Mouse (Mus musculus) embryonic facial prominence, embryonic 15.5 days (tissue): ENCODE measurements around the gene Gm48552. TPM values are rescaled to one million over a fixed set of nuclear protein-coding genes. Genes with fewer than 3 reads are reported as not detected.

Source experiments
- ATAC-seq: fragments of 200-750 bp; cut with Nextera tagmentation; 2 replicates; pipeline ENCODE4 v1.8.0; 2017; ENCODE audit warnings: low read depth, moderate TSS enrichment; ENCODE audit not compliant: insufficient number of reproducible peaks, low FRiP score, low TSS enrichment
- H3K27ac ChIP-seq: fragments of 300-500 bp; sonication (generic); replicated peaks from 2 replicates; pipeline ENCODE4 v1.5.1; 2015; ENCODE audit warnings: mild to moderate bottlenecking, inconsistent platforms
- H3K27me3 ChIP-seq: fragments of 300-500 bp; sonication (generic); 2 replicates; pipeline ENCODE4 v1.6.1; 2015; ENCODE audit warnings: inconsistent platforms
- H3K36me3 ChIP-seq: fragments of 300-500 bp; sonication (generic); 2 replicates; pipeline ENCODE4 v1.6.1; 2015; ENCODE audit warnings: mild to moderate bottlenecking, inconsistent platforms
- H3K4me1 ChIP-seq: fragments of 300-500 bp; sonication (generic); 2 replicates; pipeline ENCODE4 v1.6.1; 2015; ENCODE audit warnings: inconsistent platforms
- H3K4me2 ChIP-seq: fragments of 300-500 bp; sonication (generic); replicated peaks from 2 replicates; pipeline ENCODE4 v1.6.1; 2015; ENCODE audit warnings: mild to moderate bottlenecking, inconsistent platforms
- H3K4me3 ChIP-seq: fragments of 300-500 bp; sonication (generic); replicated peaks from 2 replicates; pipeline ENCODE4 v1.5.1; 2015; ENCODE audit warnings: mild to moderate bottlenecking, inconsistent platforms
- H3K9ac ChIP-seq: fragments of 300-500 bp; sonication (generic); 2 replicates; pipeline ENCODE4 v1.6.1; 2015; ENCODE audit warnings: inconsistent platforms
- H3K9me3 ChIP-seq: fragments of 300-500 bp; sonication (generic); replicated peaks from 2 replicates; pipeline ENCODE4 v1.6.1; 2016; ENCODE audit warnings: inconsistent platforms
- WGBS: fragments of 180-500 bp; shearing (Covaris S2); methylation state at CpG from one replicate; pipeline ENCODE4 v1.1.7; 2015; 5-methylcytosine and 5-hydroxymethylcytosine counted together
- polyA plus RNA-seq: library from polyadenylated mRNA; unstranded; fragments of >200 nt; fragmentation: Nextera tagmentation; extraction: Ambion mirVana; gene quantifications from 2 replicates; pipeline ENCODE4 v1.2.1, GENCODE M21; 2015

Gene Gm48552
- polyA plus RNA-seq, 1 experiment from 2014 or later: 2.9 TPM

DNA sequence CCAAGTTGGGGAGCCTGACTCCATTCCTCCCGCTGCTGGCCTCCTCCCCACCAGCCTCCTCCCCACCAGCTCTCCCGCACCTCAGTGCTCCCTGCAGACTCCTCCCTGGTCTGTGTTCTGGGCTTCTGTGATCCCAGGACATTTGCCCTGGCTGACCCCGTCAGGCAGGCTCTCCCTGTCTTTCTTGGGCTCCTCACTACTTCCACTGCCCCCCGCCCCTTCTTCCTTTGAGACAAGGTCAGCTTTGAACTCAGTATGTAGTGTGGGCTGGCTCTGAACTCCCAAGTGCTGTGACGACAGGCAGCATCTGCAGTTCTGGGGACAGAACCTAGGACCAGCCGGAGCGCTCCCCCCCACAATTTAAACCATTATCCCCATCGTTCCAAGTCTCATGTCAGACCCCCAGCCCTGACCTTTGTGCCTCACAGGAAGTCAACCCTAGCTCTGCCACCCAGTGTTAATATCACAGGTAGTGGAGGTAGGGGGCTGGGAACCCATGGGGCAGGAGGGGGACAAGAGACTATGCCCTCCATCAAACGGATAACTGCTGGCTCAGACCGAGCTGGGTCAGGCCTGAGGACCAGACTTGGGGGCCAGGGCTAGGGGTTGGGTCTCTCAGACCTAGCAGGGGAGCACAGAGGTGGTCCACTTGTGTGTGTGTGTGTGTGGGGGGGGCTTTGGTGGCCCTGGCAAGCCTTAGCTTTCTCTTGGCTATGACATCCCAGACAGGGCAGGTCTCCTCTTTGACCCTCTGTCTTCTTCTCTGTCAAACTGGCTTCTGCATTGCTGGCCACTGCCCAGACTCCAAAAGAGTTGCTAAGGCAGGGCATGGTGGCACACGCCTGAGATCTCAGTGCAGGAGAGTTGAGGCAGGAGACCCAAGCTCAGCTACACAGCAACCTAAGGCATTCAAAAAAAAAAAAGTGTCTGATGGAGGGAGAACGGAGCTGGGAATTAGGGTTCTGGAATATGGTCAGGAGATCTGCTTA, 28.7 kb downstream of the Gm48552 start:
- H3K27ac ChIP-seq: peak overlapping the region; percentile 92
- peaks cover 92% of the 10 kb centered on the region for H3K4me1 ChIP-seq
- peak overlapping the region; percentile 32 for H3K4me3 ChIP-seq
- 0 out of 2 replicates have a peak overlapping the region, but pooled peaks have one; percentile 6 for H3K9ac ChIP-seq
- H3K9me3 ChIP-seq: no peaks in the 10 kb centered on the region
- WGBS: 36% methylated on average over 12 of the region's 12 CpGs
- H3K36me3 ChIP-seq: peaks cover 36% of the 10 kb centered on the region
- peak overlapping the region; percentile 51 for H3K4me2 ChIP-seq
- ATAC-seq: no peak
- no peaks in the 10 kb centered on the region for H3K27me3 ChIP-seq

- Histone ChIP-seq H3K4me2 (no peak overlapping the region), H3K27ac (peak overlapping the region; percentile 92), H3K9ac (no peak overlapping the region), H3K4me3 (no peak overlapping the region), H3K27me3 (no peaks in the 10 kb centered on the region), H3K36me3 (peaks cover 29% of the 10 kb centered on the region), H3K4me1 (peaks cover 88% of the 10 kb centered on the region), H3K9me3 (no peaks in the 10 kb centered on the region)
- 52% methylated on average over 11 of the region's 11 CpGs for whole genome bisulfite sequencing
- ATAC-seq: no peak
These were observed 29.6 kb downstream of the Gm48552 start for GRCm38 (mm10) chr10:81418216-81419070.

GRCm38 (mm10) chr10:81419111-81419928, 30.5 kb downstream of the Gm48552 start:
- peaks cover 88% of the 10 kb centered on the region for H3K4me1 ChIP-seq
- H3K36me3 ChIP-seq: peaks cover 29% of the 10 kb centered on the region
- no peak overlapping the region for H3K4me2 ChIP-seq
- peak overlapping the region; percentile 61; the same call in 1 of the 2 replicates for H3K27ac ChIP-seq
- ATAC-seq: no peak
- H3K9ac ChIP-seq: no peak overlapping the region
- H3K9me3 ChIP-seq: no peaks in the 10 kb centered on the region
- 91% methylated on average over 10 of the region's 10 CpGs for WGBS
- no peak overlapping the region for H3K4me3 ChIP-seq
- H3K27me3 ChIP-seq: no peaks in the 10 kb centered on the region

- H3K27me3 ChIP-seq: no peaks in the 10 kb centered on the region
- no peak for ATAC-seq
- no peak overlapping the region for H3K27ac ChIP-seq
- peaks cover 24% of the 10 kb centered on the region for H3K36me3 ChIP-seq
- WGBS: 87% methylated on average over 40 of the region's 40 CpGs
- H3K9me3 ChIP-seq: no peaks in the 10 kb centered on the region
- no peak overlapping the region for H3K4me2 ChIP-seq
- H3K4me1 ChIP-seq: peaks cover 88% of the 10 kb centered on the region
- no peak overlapping the region for H3K9ac ChIP-seq
- H3K4me3 ChIP-seq: no peak overlapping the region
These were observed 31.5 kb downstream of the Gm48552 start for GRCm38 (mm10) chr10:81420191-81420767.

GRCm38 (mm10) chr10:81421041-81421796, 32.4 kb downstream of the Gm48552 start:
- Histone ChIP-seq H3K4me2 (no peak overlapping the region), H3K27ac (no peak overlapping the region), H3K9me3 (no peaks in the 10 kb centered on the region), H3K4me3 (no peak overlapping the region), H3K4me1 (peaks cover 86% of the 10 kb centered on the region), H3K36me3 (peaks cover 22% of the 10 kb centered on the region), H3K27me3 (no peaks in the 10 kb centered on the region), H3K9ac (no peak overlapping the region)
- ATAC-seq: no peak
- 73% methylated on average over 4 of the region's 4 CpGs for WGBS

DNA sequence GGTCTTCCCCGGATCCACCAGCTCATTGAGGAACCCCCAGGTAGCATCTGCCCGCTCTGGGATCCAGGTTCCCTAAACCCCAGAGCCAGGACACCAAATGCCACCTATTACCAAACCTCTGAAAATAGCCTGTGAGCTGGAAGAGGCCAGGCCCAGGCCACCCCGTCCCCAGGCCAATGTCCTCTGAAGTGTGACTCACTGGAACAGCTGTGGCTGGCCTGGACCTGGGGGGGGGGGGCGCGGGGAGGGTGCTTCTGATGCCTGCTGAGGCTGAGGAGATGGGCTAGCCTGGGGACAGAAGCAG, 32.9 kb downstream of the Gm48552 start:
- Histone ChIP-seq H3K4me3 (no peak overlapping the region), H3K27ac (no peak overlapping the region), H3K4me2 (no peak overlapping the region), H3K9me3 (no peaks in the 10 kb centered on the region), H3K9ac (no peak overlapping the region), H3K36me3 (peaks cover 22% of the 10 kb centered on the region), H3K4me1 (peaks cover 81% of the 10 kb centered on the region), H3K27me3 (no peaks in the 10 kb centered on the region)
- 64% methylated on average over 5 of the region's 5 CpGs for WGBS
- no peak for ATAC-seq

- Histone ChIP-seq H3K4me3 (no peak overlapping the region), H3K9me3 (no peaks in the 10 kb centered on the region), H3K9ac (no peak overlapping the region), H3K36me3 (peaks cover 22% of the 10 kb centered on the region), H3K27ac (no peak overlapping the region), H3K27me3 (no peaks in the 10 kb centered on the region), H3K4me1 (peaks cover 78% of the 10 kb centered on the region), H3K4me2 (no peak overlapping the region)
- 72% methylated on average over 6 of the region's 6 CpGs for WGBS
- ATAC-seq: no peak
These were observed 33.4 kb downstream of the Gm48552 start for GRCm38 (mm10) chr10:81422191-81422590.

DNA sequence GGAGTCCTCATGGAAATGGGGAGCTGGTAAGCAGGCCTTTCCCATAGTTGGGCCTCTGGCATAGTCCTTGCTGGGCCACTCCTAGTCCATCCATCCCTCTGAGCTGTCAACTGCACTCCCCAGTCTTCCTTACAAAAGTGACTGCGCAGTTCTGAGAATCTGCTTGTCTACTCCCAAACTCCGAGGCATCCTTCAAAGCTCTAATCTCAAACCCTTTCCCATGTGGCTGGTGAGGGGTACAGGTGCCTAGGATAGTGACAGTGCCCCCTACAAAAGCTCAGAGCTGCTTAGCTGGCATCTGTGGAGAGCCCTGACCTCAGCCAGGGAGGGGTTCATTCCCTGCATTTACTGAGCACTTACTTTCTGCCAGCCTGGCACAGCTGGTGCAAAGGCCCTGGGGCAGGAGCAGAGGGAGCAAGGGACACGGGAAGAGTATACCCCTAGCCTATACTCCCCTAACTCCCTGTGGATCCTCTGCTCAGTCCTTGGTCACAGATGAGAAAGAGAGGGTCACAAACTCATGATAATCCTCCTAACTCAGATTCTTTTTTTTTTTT, 33.9 kb downstream of the Gm48552 start:
- WGBS: 78% methylated on average over 3 of the region's 3 CpGs
- no peak for ATAC-seq
- Histone ChIP-seq H3K9me3 (no peaks in the 10 kb centered on the region), H3K27ac (no peak overlapping the region), H3K27me3 (no peaks in the 10 kb centered on the region), H3K36me3 (peaks cover 18% of the 10 kb centered on the region), H3K9ac (no peak overlapping the region), H3K4me3 (no peak overlapping the region), H3K4me2 (no peak overlapping the region), H3K4me1 (peaks cover 76% of the 10 kb centered on the region)

GRCm38 (mm10) chr10:81423476-81424245, 34.9 kb downstream of the Gm48552 start:
- Histone ChIP-seq H3K4me1 (peaks cover 67% of the 10 kb centered on the region), H3K27ac (peak overlapping the region; percentile 82; the same call in 1 of the 2 replicates), H3K27me3 (no peaks in the 10 kb centered on the region), H3K36me3 (peaks cover 16% of the 10 kb centered on the region), H3K9me3 (no peaks in the 10 kb centered on the region), H3K9ac (no peak overlapping the region), H3K4me3 (peak overlapping the region; percentile 75), H3K4me2 (peak overlapping the region; percentile 75)
- WGBS: 69% methylated on average over 4 of the region's 4 CpGs
- no peak for ATAC-seq
